In the genomic region with DNA sequence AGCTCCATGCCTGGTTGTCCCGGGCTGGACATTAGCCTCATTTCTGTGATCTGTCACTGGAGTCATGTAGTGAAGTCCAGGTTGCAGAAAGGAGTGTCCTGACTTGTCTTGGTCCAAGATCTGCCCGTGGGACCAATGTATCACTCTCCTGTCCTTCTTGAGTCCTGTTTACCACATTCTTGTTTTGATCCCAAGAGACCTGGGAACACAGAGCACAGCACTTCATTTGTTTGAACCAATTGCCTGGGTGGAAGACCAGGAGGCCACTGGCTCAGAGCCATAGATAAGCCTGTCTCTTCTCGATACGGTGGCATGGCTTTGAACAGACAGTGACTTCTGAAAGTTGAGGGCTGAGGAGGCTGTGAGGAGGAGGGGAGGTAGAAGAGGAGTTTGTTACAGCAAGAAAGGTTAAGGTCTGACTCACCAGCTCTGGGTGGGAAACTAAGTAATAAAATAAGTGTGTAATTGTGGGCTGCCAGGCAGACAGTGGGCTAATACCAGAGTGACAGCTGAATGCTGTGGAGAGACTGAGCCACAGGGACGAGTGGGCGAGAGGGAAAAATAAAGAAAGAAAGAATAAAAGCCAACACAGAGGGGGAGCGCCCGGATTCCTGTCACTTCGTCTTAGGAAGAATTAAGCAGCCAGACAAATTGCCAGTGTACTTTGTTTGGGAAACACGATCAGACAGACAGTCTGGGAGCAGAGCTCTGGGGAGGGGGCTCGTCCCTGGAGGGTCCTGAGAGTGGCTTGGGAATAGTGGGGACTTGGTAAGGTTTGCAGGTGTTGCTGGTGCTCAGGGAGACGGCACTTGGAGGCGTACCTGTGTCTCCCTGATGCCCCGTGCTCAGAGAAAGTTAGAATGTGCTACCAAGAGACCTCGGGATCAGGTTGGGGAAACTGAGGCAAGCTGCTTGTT, we compare ENCODE assay signal across 14 mouse cellular contexts. TPM values are rescaled to one million over a fixed set of nuclear protein-coding genes. Genes with fewer than 3 reads are reported as not detected.
DNase-seq lines count a peak whose midpoint lies in the region; ATAC-seq and TF ChIP-seq lines count a peak whose summit lies in the region.
"Had no signal": no experiment of that assay in that cellular context is flagged by ENCODE, and none has a peak within 500 bp of the region (broad histone marks: within the 10 kb centered on the region; RNA-seq: fewer than 3 reads in every experiment).

No protein-coding gene starts in this region.

- TF ChIP-seq CTCF in midbrain, postnatal 0 days (IDR thresholded peaks at IDR 0.05) = no peak

- peaks cover 15% of the 10 kb centered on the region for H3K4me1 ChIP-seq in midbrain, embryonic 12.5 days
- H3K4me1 ChIP-seq in midbrain, postnatal 0 days (ENCODE audit: insufficient read depth, low read length) = no peaks in the 10 kb centered on the region
- H3K4me1 ChIP-seq in midbrain, embryonic 13.5 days (replicated peaks) = peaks cover 21% of the 10 kb centered on the region
- H3K4me1 ChIP-seq: liver, embryonic 15.5 days had no signal

- DNase-seq in adrenal gland, postnatal 10 days = peak; percentile 55
- no peak for DNase-seq in adrenal gland, adult 8-10 months
- DNase-seq in kidney, adult 9 months = peak; percentile 63
- DNase-seq in kidney, adult 18-20 months = no peak
- no peak for DNase-seq in midbrain, postnatal 0 days (ENCODE audit: low spot score)
- DNase-seq in gastrocnemius, postnatal 4 days (ENCODE audit: low spot score in 2 of 2) = no peak
- DNase-seq: cerebellum, adult 2 months; heart, postnatal 4 days; lung, postnatal 4 days had no signal

- H3K27ac ChIP-seq in midbrain, embryonic 12.5 days (replicated peaks) = peak overlapping the region; percentile 58
- no peak overlapping the region for H3K27ac ChIP-seq in midbrain, postnatal 0 days (ENCODE audit: low read depth, low read length)
- H3K27ac ChIP-seq in midbrain, embryonic 13.5 days = peak overlapping the region; percentile 26; the same call in 1 of the 2 replicates
- H3K27ac ChIP-seq: liver, embryonic 15.5 days had no signal

- WGBS in midbrain, embryonic 12.5 days = 39% methylated on average over 15 of the region's 15 CpGs
- 29% methylated on average over 15 of the region's 15 CpGs for WGBS in midbrain, postnatal 0 days
- WGBS in midbrain, embryonic 13.5 days = 41% methylated on average over 15 of the region's 15 CpGs

- H3K4me3 ChIP-seq in midbrain, embryonic 12.5 days = no peak overlapping the region
- H3K4me3 ChIP-seq in midbrain, postnatal 0 days (ENCODE audit: low read depth, low read length) = no peak overlapping the region
- H3K4me3 ChIP-seq in midbrain, embryonic 13.5 days (replicated peaks) = no peak overlapping the region
- H3K4me3 ChIP-seq: liver, embryonic 15.5 days had no signal

- H3K9ac ChIP-seq in midbrain, embryonic 12.5 days (replicated peaks) = no peak overlapping the region
- H3K9ac ChIP-seq in midbrain, postnatal 0 days (replicated peaks; ENCODE audit: low read length, poor library complexity, severe bottlenecking) = no peak overlapping the region
- H3K9ac ChIP-seq in midbrain, embryonic 13.5 days (replicated peaks) = no peak overlapping the region
- H3K9ac ChIP-seq: liver, embryonic 15.5 days had no signal

- H3K4me2 ChIP-seq in midbrain, embryonic 12.5 days (replicated peaks) = no peak overlapping the region; the same call in 1 of the 2 replicates
- no peak overlapping the region for H3K4me2 ChIP-seq in midbrain, postnatal 0 days (ENCODE audit: low read depth, low read length, poor library complexity, severe bottlenecking)
- H3K4me2 ChIP-seq in midbrain, embryonic 13.5 days (replicated peaks) = no peak overlapping the region
- H3K4me2 ChIP-seq: heart, embryonic 11.5 days; liver, embryonic 15.5 days had no signal

- H3K27me3 ChIP-seq in midbrain, embryonic 12.5 days = peaks cover 13% of the 10 kb centered on the region
- no peaks in the 10 kb centered on the region for H3K27me3 ChIP-seq in midbrain, postnatal 0 days (ENCODE audit: insufficient read depth, low read length)
- H3K27me3 ChIP-seq in midbrain, embryonic 13.5 days = no peaks in the 10 kb centered on the region; the same call in 1 of the 2 replicates

- H3K9me3 ChIP-seq in midbrain, embryonic 12.5 days = no peaks in the 10 kb centered on the region
- H3K9me3 ChIP-seq in midbrain, postnatal 0 days (ENCODE audit: low read length) = no peaks in the 10 kb centered on the region
- H3K9me3 ChIP-seq in midbrain, embryonic 13.5 days = no peaks in the 10 kb centered on the region
- H3K9me3 ChIP-seq: liver, embryonic 15.5 days had no signal

- peak; percentile 85 for ATAC-seq in midbrain, embryonic 12.5 days (ENCODE audit: low FRiP score, low read depth)
- no peak for ATAC-seq in midbrain, postnatal 0 days (ENCODE audit: low FRiP score)
- ATAC-seq in midbrain, embryonic 13.5 days = peak; percentile 78

- H3K36me3 ChIP-seq in midbrain, embryonic 12.5 days = no peaks in the 10 kb centered on the region
- no peaks in the 10 kb centered on the region for H3K36me3 ChIP-seq in midbrain, postnatal 0 days (ENCODE audit: insufficient read depth, low read length)
- no peaks in the 10 kb centered on the region for H3K36me3 ChIP-seq in midbrain, embryonic 13.5 days
- H3K36me3 ChIP-seq: liver, embryonic 15.5 days had no signal

RNA-seq across cellular contexts. Expression of a gene that starts 14.3 kb away (rescaled TPM):
- 1,000 to 10,000 TPM in 1 of 2 experiments, 100 to 1,000 TPM in 1; 954 to 1,859 TPM for total RNA-seq in adrenal gland, postnatal 10 days (2021)
- total RNA-seq in adrenal gland, adult 8-10 months (2022) = 100 to 1,000 TPM; 135 to 516 (median 360) TPM
- polyA plus RNA-seq in midbrain, embryonic 12.5 days (2016; fragmentation: Nextera tagmentation; extraction: Ambion mirVana) = not detected in 2 replicates
- not detected in 2 replicates for total RNA-seq in midbrain, postnatal 0 days (2014; rRNA removed)
- polyA plus RNA-seq in midbrain, postnatal 0 days (2015; fragmentation: Nextera tagmentation; extraction: Ambion mirVana) = 0.07 TPM in 1 of 2 replicates, not detected in the other
- polyA plus RNA-seq in midbrain, embryonic 13.5 days (2015; fragmentation: Nextera tagmentation; extraction: Ambion mirVana) = not detected in 2 replicates
- 10 to 100 TPM; 13.9 to 59.4 TPM for total RNA-seq in gastrocnemius, postnatal 4 days (2021)
- total RNA-seq: left cerebral cortex, postnatal 36 days had no signal
- polyA plus RNA-seq: cerebellum, adult 2 months; heart, embryonic 11.5 days had no signal

RNA-seq across cellular contexts. Expression of a gene that starts 19.3 kb away (rescaled TPM):
- under 1 TPM; 0.24 to 0.33 TPM for total RNA-seq in adrenal gland, postnatal 10 days (2021)
- total RNA-seq in adrenal gland, adult 8-10 months (2022) = under 1 TPM in 2 of 4 experiments, not detected in 2; 0.13 to 0.22 TPM
- polyA plus RNA-seq in midbrain, embryonic 12.5 days (2016; fragmentation: Nextera tagmentation; extraction: Ambion mirVana) = 0.07 TPM in 1 of 2 replicates, not detected in the other
- not detected in 2 replicates for total RNA-seq in midbrain, postnatal 0 days (2014; rRNA removed)
- not detected in 2 replicates for polyA plus RNA-seq in midbrain, postnatal 0 days (2015; fragmentation: Nextera tagmentation; extraction: Ambion mirVana)
- polyA plus RNA-seq in midbrain, embryonic 13.5 days (2015; fragmentation: Nextera tagmentation; extraction: Ambion mirVana) = 0.10 and 0.15 TPM in 2 replicates
- total RNA-seq in gastrocnemius, postnatal 4 days (2021) = under 1 TPM in 1 of 2 experiments, not detected in 1; 0.10 TPM
- polyA plus RNA-seq: cerebellum, adult 2 months had no signal

Comparison
In these comparisons a context has a peak if more than half of its experiments do, and no peak if none do; other contexts are left out.
1. DNase-seq: peak in adrenal gland, postnatal 10 days (single experiment) and kidney, adult 9 months (single experiment); none in adrenal gland, adult 8-10 months (single experiment), kidney, adult 18-20 months (single experiment), midbrain, postnatal 0 days (single experiment) and gastrocnemius, postnatal 4 days (0 of 2).
2. RNA of a gene that starts 14.3 kb away (total RNA-seq): 954 to 1,859 TPM in adrenal gland, postnatal 10 days, 135 to 516 TPM in adrenal gland, adult 8-10 months and 13.9 to 59.4 TPM in gastrocnemius, postnatal 4 days; not detected in midbrain, postnatal 0 days; every median in the first group is over 10 times any median in the second.